18 mouse cellular contexts compared by ENCODE assay signal in genomic region chr8:107872121-107872520, GRCm38 (mm10).
DNase-seq lines count a peak whose midpoint lies in the region; ATAC-seq lines count a peak whose summit lies in the region.
"Had no signal": no experiment of that assay in that cellular context is flagged by ENCODE, and none has a peak within 500 bp of the region (broad histone marks: within the 10 kb centered on the region; RNA-seq: fewer than 3 reads in every experiment).

No protein-coding gene starts in this region.

- H3K4me3 ChIP-seq in hindbrain, embryonic 13.5 days: peak overlapping the region; percentile 11; the same call in 1 of the 2 replicates
- H3K4me3 ChIP-seq in limb, embryonic 15.5 days: peak overlapping the region; percentile 4; the same call in 1 of the 2 replicates
- peak overlapping the region; percentile 24 for H3K4me3 ChIP-seq in neural tube, embryonic 13.5 days
- H3K4me3 ChIP-seq: heart, adult 2 months; liver, embryonic 13.5 days had no signal

- peak; percentile 57 for DNase-seq in heart, adult 11 months
- DNase-seq in heart, adult 8-10 months (ENCODE audit: low spot score): no peak
- DNase-seq in spleen, postnatal 4 days (ENCODE audit: low spot score in 2 of 2): no peak
- no peak for DNase-seq in right cerebral cortex, adult 18-20 months
- DNase-seq in ovary, postnatal 10 days (ENCODE audit: low spot score): no peak
- DNase-seq: cerebellum, adult 2 months; embryo, embryonic 11 days; heart, adult 2 months; heart, postnatal 14 days; kidney, postnatal 4 days; liver, embryonic 13.5 days; lung, postnatal 14 days; right cerebral cortex, postnatal 4 days had no signal

- H3K9ac ChIP-seq in hindbrain, embryonic 13.5 days: peak overlapping the region; percentile 55; the same call in 1 of the 2 replicates
- no peak overlapping the region for H3K9ac ChIP-seq in limb, embryonic 15.5 days
- H3K9ac ChIP-seq in neural tube, embryonic 13.5 days: peak overlapping the region; percentile 57
- H3K9ac ChIP-seq: liver, embryonic 13.5 days had no signal

- no peaks in the 10 kb centered on the region for H3K27me3 ChIP-seq in hindbrain, embryonic 13.5 days
- H3K27me3 ChIP-seq in limb, embryonic 15.5 days: no peaks in the 10 kb centered on the region
- H3K27me3 ChIP-seq in neural tube, embryonic 13.5 days: no peaks in the 10 kb centered on the region
- H3K27me3 ChIP-seq: liver, embryonic 13.5 days had no signal

- no peak overlapping the region for H3K27ac ChIP-seq in hindbrain, embryonic 13.5 days
- H3K27ac ChIP-seq in limb, embryonic 15.5 days: no peak overlapping the region
- H3K27ac ChIP-seq in neural tube, embryonic 13.5 days (replicated peaks): no peak overlapping the region
- H3K27ac ChIP-seq: heart, adult 2 months; liver, embryonic 13.5 days had no signal

- H3K36me3 ChIP-seq in hindbrain, embryonic 13.5 days: no peaks in the 10 kb centered on the region
- no peaks in the 10 kb centered on the region for H3K36me3 ChIP-seq in limb, embryonic 15.5 days
- no peaks in the 10 kb centered on the region for H3K36me3 ChIP-seq in neural tube, embryonic 13.5 days
- H3K36me3 ChIP-seq: liver, embryonic 13.5 days had no signal

- peak overlapping the region; percentile 46 for H3K4me2 ChIP-seq in hindbrain, embryonic 13.5 days
- H3K4me2 ChIP-seq in limb, embryonic 15.5 days: peak overlapping the region; percentile 32
- H3K4me2 ChIP-seq in neural tube, embryonic 13.5 days: peak overlapping the region; percentile 54
- H3K4me2 ChIP-seq: liver, embryonic 13.5 days had no signal

- no peak for ATAC-seq in hindbrain, embryonic 13.5 days (ENCODE audit: low FRiP score)
- no peak for ATAC-seq in limb, embryonic 15.5 days (ENCODE audit: insufficient number of reproducible peaks, low FRiP score, low TSS enrichment, low read depth)
- ATAC-seq in neural tube, embryonic 13.5 days (ENCODE audit: low read depth): peak; percentile 23; the same call in 1 of the 2 replicates
- ATAC-seq: intestine, postnatal 0 days; Patski had no signal

- 30% methylated on average over 11 of the region's 11 CpGs for WGBS in hindbrain, embryonic 13.5 days
- 43% methylated on average over 11 of the region's 11 CpGs for WGBS in limb, embryonic 15.5 days
- 27% methylated on average over 11 of the region's 11 CpGs for WGBS in neural tube, embryonic 13.5 days

- H3K9me3 ChIP-seq in hindbrain, embryonic 13.5 days: no peaks in the 10 kb centered on the region
- H3K9me3 ChIP-seq in limb, embryonic 15.5 days: no peaks in the 10 kb centered on the region
- no peaks in the 10 kb centered on the region for H3K9me3 ChIP-seq in neural tube, embryonic 13.5 days
- H3K9me3 ChIP-seq: liver, embryonic 13.5 days had no signal

- peaks cover 13% of the 10 kb centered on the region for H3K4me1 ChIP-seq in hindbrain, embryonic 13.5 days (replicated peaks)
- H3K4me1 ChIP-seq in limb, embryonic 15.5 days: peaks cover 16% of the 10 kb centered on the region
- H3K4me1 ChIP-seq in neural tube, embryonic 13.5 days (replicated peaks): peaks cover 11% of the 10 kb centered on the region
- H3K4me1 ChIP-seq: liver, embryonic 13.5 days had no signal
